Mouse (Mus musculus): ENCODE measurements around the gene Nhsl2. TPM values are rescaled to one million over a fixed set of nuclear protein-coding genes. Genes with fewer than 3 reads are reported as not detected.
"Not testable (repeated sequence)": the region's sequence is repeated elsewhere in the genome, so short reads cannot be mapped to it uniquely, and the experiment has no call there.

Gene Nhsl2
- polyA plus RNA-seq, 1 experiment from 2014 or later = 0.62 TPM

DNA sequence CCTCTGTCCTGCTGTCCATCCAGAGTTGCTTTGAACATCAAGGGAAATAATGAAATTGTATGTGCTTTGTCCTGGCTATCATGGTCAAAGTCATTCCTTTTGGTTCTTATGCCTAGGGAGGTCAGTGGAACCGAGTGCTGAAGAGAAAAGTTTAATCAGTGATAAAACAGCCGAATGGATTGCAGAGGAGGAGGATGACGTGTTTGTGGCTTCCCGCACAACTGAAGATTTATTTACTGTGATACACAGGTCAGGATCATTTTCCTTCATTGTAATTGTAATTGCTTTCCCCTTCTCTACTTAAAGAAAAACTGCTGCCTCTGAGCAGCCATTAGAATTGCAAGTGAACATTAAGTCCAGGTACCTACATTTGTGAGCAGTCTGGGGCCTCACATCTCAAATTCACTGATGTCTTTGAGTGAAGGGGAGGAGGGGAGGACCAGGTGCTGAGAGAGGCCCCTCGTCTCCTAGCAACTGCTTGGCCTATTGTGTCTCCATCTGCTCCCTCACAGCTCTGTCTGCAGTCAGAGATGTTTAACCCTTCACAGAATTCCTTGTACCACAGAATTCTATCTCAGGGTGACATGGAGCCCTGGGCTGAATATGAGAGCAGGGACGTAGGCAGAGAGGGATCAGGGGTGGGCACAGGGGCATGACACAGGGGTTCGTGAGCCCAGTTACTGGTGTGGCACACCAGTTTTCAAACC lies 232.5 kb downstream of the Nhsl2 start:
- DNase-seq (ENCODE audit: low spot score) = peak; percentile 12

DNA sequence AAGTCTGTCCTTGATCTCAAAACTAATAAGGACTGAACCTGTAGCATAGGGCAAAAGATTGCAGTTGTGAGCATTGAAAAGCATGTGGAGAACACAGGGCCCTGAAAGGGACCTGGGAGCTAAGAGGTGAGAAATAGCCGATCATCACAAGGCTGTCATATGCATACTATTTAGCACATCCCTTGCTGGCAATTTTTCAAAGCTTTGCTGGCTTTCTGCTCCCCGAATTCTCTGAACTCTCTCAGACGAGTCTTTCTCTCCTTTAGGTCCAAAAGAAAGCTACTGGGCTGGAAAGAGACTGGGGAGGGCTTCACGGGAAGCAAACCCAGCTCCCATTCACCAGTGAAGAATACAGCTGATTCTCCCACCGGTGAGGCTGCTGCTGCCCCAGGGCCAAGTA lies 233.2 kb downstream of the Nhsl2 start:
- DNase-seq (ENCODE audit: low spot score) = no peak

DNA sequence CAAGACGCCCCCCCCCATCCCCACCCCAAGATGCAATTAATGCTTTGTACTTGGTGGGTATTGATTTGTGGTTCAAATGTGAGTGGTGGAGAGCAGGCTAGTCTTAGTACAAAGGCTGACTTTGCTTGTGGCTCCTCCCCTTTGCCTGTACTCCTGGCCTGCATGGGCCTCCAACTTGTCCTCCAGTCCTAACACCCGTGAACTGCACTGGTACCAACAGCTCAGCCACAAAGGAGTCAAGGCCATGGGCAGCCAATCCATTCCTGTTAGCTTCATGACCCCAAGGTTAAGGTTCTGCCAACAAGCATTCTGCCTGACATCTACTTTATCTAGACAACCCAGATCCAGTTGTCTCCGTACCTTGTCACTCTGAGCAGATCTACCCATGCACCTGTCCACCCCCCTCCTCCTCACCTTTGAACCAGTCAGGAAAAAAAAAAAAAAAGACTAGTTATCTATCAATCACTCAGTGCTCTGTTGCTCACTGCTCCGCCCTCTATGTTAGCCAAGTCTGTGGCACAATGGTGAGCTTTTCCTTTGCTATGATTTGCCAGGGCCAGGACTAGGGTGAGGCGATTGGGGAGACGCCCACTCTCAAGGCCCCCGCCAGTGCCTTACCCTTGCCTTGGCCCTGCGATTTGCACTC lies 236.7 kb downstream of the Nhsl2 start:
- DNase-seq (ENCODE audit: low spot score) = no peak

DNA sequence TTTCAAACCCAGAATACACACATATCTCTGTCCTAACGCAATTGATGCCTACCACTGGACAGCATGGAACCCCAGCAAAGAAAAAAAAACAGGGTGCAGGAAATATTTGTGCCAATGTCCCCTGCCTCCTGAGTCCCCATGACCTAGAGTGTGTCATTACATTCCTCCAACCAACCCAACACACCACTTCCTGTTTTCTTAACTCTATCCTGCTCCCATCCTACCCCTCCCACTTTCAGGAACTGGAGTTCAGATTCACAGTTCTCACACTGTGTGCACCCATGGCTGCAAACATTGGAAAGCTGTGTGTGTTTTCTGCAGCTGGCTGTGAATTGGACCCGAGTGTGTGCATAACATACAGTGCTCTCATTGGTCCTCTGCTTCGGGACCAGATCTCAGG lies 241.4 kb downstream of the Nhsl2 start:
- DNase-seq (ENCODE audit: low spot score) = no peak

DNA sequence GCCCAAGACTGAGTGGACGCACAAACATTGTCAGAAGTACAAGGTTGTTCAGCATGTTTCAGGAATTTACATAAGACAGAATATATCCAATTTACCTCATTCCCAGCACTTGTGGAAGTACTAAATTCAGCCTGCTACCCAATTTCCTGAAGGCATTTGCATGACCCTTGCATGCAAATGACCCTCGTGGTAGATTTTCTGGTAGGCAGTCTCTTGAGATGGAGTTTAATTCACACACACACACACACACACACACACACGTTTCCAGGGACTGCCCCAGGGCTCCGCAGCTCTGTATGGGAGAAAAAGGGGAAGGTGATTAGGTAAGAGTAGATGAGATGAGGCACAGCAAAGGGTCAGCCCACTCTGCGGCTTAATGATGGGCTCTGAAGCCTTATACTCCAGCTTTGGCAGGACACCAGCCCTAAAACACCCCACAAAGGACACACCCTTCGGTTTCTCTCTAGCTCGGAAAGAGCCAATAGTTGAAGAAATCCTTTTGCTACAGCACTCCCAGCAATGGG lies 245.3 kb downstream of the Nhsl2 start:
- no peak for DNase-seq (ENCODE audit: low spot score)

DNA sequence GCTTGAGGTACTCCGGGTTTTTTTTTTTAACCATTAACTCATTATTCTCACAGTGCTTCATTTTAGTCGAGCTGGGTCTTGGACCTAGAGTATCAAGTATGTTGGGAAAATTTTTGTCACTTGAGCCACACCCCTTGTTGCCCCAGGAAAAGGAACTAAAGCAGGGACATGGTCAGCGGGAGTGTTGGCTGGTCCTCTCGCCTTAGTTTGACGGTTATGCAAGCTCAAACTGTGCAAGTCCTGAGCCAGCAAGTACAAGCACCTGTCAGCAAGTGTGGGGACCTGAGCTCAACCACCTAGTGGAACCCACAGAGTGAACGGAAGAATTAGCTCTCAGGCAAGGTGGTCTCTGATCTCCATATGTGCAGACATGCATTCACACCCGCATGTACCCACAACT lies 252.7 kb downstream of the Nhsl2 start:
- DNase-seq (ENCODE audit: low spot score) = no peak

DNA sequence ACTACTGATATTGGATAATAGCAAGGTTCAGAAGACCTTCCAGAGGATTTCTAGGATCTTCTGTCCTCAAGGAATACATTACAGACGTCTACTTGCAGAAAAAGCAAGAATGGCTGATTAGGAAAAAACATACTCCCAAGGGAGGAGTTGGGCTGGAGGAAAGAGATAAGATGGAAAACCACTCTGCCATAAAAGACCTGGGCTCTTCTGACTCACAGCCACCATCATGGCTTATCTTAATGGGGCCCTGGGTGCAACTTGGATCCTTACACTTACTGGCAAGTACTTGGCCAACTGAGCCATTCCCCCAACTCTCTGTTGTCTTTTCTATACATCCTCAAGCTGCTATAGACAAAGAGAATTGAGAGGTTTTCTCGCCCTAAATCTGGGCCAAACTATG lies 254.6 kb downstream of the Nhsl2 start:
- not testable (repeated sequence) for DNase-seq (ENCODE audit: low spot score)

DNA sequence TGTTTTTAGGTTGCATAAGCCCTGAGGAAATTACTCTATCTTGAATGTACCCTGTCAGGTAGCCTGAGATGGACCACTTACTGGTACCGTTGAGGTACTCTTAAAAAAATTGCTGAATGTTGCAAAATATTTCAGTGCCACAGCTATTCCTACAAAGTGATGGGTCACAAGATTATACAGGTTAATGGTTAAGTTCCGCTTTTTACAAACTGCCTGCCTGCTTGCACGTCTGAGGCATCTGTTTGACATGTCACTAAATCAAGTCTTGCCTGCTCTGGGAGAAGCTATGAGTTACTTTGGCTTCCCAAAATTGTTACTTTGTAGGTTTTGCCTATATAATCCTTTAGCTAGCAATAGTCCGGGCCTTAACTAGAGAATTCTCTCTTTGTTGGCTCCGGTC lies 260.2 kb downstream of the Nhsl2 start:
- not testable (repeated sequence) for DNase-seq (ENCODE audit: low spot score)

DNA sequence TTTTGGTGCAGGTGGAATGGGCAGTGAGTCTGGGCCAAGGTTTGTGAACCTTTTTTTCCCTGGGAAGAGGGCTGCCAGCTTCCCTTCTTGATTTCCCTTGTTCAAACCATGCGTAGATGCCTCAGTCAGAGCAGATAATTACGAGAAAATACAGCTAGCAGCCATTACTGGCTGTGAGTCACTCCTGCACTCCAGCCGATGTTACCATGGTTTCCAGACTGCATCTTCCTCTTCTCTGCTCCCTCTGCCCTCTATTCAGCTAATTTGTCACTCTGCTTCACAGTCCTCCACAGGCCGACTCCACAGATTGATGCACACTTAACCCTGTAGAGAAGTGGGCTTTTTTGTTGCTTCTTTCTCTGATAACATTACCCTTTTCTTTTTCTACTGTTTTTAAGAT lies 266.5 kb downstream of the Nhsl2 start:
- no peak for DNase-seq (ENCODE audit: low spot score)

DNA sequence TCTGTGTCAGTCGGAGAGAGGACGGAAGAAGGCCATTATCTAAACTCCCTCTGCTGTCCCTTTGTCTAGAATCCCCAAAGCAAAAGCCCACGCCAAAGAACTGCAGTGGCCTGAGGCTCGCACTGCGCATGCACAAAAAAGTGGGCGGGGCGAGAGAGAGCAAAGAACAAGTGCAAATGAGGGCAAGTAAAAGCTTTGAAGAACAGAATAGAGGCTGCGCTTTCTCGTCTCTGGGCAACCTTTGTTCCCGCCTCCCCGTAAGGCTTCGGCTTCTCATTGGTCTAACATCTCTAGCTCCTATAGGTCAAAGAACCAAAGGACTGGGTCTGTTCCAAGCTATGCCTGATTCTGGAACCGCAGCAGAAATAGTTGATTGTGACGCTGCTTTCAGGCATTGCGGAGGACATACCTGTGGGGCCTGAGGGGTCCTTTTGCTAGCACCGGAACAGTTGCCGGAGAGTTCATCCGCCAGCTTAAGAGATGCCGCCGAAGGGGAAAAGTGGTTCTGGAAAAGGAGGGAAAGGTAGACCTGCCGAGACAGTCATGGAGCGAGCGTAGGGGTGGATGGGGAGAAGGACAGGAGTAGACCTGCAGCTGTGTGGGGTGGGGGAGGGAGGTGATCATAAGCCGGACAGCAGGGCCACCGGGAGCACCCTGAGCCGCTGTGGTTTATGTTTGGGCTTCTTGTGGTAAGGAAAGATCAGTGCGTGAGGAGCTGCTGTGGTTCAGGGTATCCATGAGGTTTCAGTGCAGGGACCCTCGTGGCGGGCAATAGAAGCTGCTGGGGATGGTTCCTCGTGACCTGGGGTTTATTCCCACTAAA lies 270.1 kb downstream of the Nhsl2 start, which contains the start of gene Pin4:
Pin4 (plus strand) TSS at position 406 of the 823 bp plus-strand sequence.
- peak; percentile 95 for DNase-seq (ENCODE audit: low spot score)

DNA sequence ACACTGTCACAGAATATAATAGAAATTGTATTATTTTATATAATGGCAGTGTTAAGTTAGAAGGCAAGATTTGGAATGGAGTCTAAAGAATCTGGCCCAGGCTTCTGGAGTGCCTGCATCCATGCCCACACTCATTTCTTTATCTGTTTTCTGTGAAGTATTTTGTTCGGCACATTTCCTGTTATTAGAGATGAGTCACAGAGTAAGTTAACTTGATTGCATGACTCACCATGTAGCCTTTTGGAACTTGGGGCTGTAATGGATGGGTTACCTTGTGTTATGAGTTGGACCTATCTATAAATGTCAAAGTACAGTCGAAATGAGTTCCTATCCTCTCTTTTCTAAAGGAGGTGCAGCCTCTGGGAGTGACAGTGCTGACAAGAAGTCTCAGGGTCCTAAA lies 272.1 kb downstream of the Nhsl2 start:
- no peak for DNase-seq (ENCODE audit: low spot score)

DNA sequence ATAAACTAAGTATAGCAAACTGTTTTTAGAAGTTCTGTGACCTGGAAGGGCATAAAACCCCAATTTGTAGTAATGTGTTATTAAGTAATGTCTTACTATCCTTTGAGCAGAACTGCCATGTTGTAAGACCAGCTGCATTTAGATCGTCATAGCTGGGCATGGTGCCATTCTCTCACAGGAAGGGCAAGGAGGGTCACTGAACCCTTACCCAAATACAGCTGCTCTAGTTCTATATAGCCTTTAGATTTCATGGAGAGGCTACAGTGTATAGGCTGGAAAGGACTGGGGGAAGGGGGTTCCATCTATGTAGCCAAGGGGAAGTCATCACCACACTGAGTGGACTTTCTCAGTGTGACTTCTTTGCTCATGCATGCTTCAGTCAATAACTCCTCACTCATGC lies 292.0 kb downstream of the Nhsl2 start:
- DNase-seq (ENCODE audit: low spot score) = no peak

Small RNAs within 50 kb of the gene (microRNA-seq; reads per million reads assigned to microRNA genes)
- gene Gm27843 (ENCODE audit: borderline number of aligned reads) = not detected

Other genes with a start within 250 kb of the Nhsl2 start
- gene Ogt, start 209.3 kb upstream of the Nhsl2 start, polyA plus RNA-seq (2015; fragmentation: Nextera tagmentation; extraction: Ambion mirVana) = 127 and 142 TPM in 2 replicates
- 2.5 and 2.9 TPM in 2 replicates for gene Cxcr3, start 115.1 kb upstream of the Nhsl2 start, polyA plus RNA-seq (2015; fragmentation: Nextera tagmentation; extraction: Ambion mirVana)
- 0.38 and 1.2 TPM in 2 replicates for gene Gm4779, start 55.0 kb upstream of the Nhsl2 start, polyA plus RNA-seq (2015; fragmentation: Nextera tagmentation; extraction: Ambion mirVana)
- 0.82 and 1.5 TPM in 2 replicates for gene 8030474K03Rik, start 54.7 kb upstream of the Nhsl2 start, polyA plus RNA-seq (2015; fragmentation: Nextera tagmentation; extraction: Ambion mirVana)
- 0.13 and 0.18 TPM in 2 replicates for gene Rtl5, start 221.9 kb downstream of the Nhsl2 start, polyA plus RNA-seq (2015; fragmentation: Nextera tagmentation; extraction: Ambion mirVana)

All from thymus, postnatal 0 days (tissue).